40 mouse cellular contexts compared by ENCODE assay signal in the genomic region with DNA sequence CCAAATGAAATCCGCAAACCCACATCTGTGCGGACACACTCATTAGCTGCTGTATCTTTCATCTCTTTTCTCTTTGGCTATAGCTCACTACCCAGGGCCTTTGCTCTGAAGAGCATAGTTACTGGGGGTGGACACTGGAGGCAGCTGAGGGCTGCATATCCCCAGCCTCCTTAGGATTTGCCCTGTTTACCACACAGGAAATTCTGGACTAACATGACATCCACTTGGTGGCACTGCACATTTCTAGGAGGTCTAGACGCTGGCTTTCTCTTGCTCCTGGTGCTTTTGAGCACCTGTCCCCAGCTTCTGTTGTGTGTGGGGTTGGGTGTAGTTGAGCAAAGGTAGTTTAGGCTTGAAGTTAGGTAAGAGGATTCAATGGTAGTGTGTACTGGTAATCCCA. TPM values are rescaled to one million over a fixed set of nuclear protein-coding genes. Genes with fewer than 3 reads are reported as not detected.
DNase-seq lines count a peak whose midpoint lies in the region; ATAC-seq and TF ChIP-seq lines count a peak whose summit lies in the region.
"Had no signal": no experiment of that assay in that cellular context is flagged by ENCODE, and none has a peak within 500 bp of the region (broad histone marks: within the 10 kb centered on the region; RNA-seq: fewer than 3 reads in every experiment).

No protein-coding gene starts in this region.

- no peaks in the 10 kb centered on the region for H3K36me3 ChIP-seq in hindbrain, postnatal 0 days (ENCODE audit: insufficient read depth, low read length)
- peaks cover 19% of the 10 kb centered on the region for H3K36me3 ChIP-seq in hindbrain, embryonic 10.5 days
- peaks cover 9% of the 10 kb centered on the region; the same call in 1 of the 2 replicates for H3K36me3 ChIP-seq in lung, embryonic 14.5 days (ENCODE audit: insufficient read depth)
- H3K36me3 ChIP-seq: liver, embryonic 12.5 days; stomach, embryonic 15.5 days had no signal

- ATAC-seq in hindbrain, postnatal 0 days: no peak
- no peak for ATAC-seq in lung, embryonic 14.5 days (ENCODE audit: insufficient read depth)
- ATAC-seq: activated CD4-positive, CD25-positive, alpha-beta regulatory T cell, adult 4 months; liver, embryonic 12.5 days had no signal

- no peaks in the 10 kb centered on the region for H3K27me3 ChIP-seq in hindbrain, postnatal 0 days (ENCODE audit: insufficient read depth, low read length)
- H3K27me3 ChIP-seq in hindbrain, embryonic 10.5 days (ENCODE audit: insufficient read depth, poor library complexity, severe bottlenecking): no peaks in the 10 kb centered on the region
- H3K27me3 ChIP-seq in lung, embryonic 14.5 days (ENCODE audit: insufficient read depth, low read length): no peaks in the 10 kb centered on the region
- H3K27me3 ChIP-seq: embryonic facial prominence, embryonic 15.5 days; forebrain, embryonic 13.5 days; heart, embryonic 12.5 days; limb, embryonic 13.5 days; midbrain, embryonic 12.5 days; stomach, embryonic 15.5 days had no signal

- no peak overlapping the region for H3K4me3 ChIP-seq in hindbrain, postnatal 0 days (ENCODE audit: low read length)
- no peak overlapping the region for H3K4me3 ChIP-seq in hindbrain, embryonic 10.5 days
- H3K4me3 ChIP-seq in lung, embryonic 14.5 days (ENCODE audit: low read depth, low read length): no peak overlapping the region
- H3K4me3 ChIP-seq in cortical plate, adult 2 months (ENCODE audit: insufficient read depth, low read length): no peak overlapping the region
- H3K4me3 ChIP-seq: embryonic facial prominence, embryonic 15.5 days; forebrain, embryonic 13.5 days; gastrocnemius, adult 2 months; heart, adult 2 months; heart, embryonic 12.5 days; limb, embryonic 13.5 days; liver, embryonic 12.5 days; midbrain, embryonic 12.5 days; stomach, embryonic 15.5 days had no signal

- H3K27ac ChIP-seq in hindbrain, postnatal 0 days: no peak overlapping the region
- no peak overlapping the region for H3K27ac ChIP-seq in hindbrain, embryonic 10.5 days
- H3K27ac ChIP-seq in lung, embryonic 14.5 days (ENCODE audit: low read depth): no peak overlapping the region
- H3K27ac ChIP-seq in cortical plate, adult 2 months (ENCODE audit: insufficient read depth, low read length): no peak overlapping the region
- H3K27ac ChIP-seq: embryonic facial prominence, embryonic 10.5 days; embryonic facial prominence, embryonic 15.5 days; forebrain, embryonic 13.5 days; gastrocnemius, adult 2 months; heart, adult 2 months; limb, embryonic 13.5 days; liver, embryonic 12.5 days; midbrain, embryonic 12.5 days; stomach, embryonic 15.5 days had no signal

- no peaks in the 10 kb centered on the region for H3K4me1 ChIP-seq in hindbrain, postnatal 0 days (ENCODE audit: insufficient read depth, low read length)
- peaks cover 18% of the 10 kb centered on the region for H3K4me1 ChIP-seq in hindbrain, embryonic 10.5 days (replicated peaks)
- no peaks in the 10 kb centered on the region for H3K4me1 ChIP-seq in lung, embryonic 14.5 days (ENCODE audit: insufficient read depth)
- H3K4me1 ChIP-seq in cortical plate, adult 2 months (ENCODE audit: control insufficient read depth, insufficient read depth, low read length): no peaks in the 10 kb centered on the region
- H3K4me1 ChIP-seq: liver, embryonic 12.5 days; stomach, embryonic 15.5 days had no signal

- peak; percentile 39 for TF ChIP-seq CTCF in hindbrain, postnatal 0 days (IDR thresholded peaks at IDR 0.05; ENCODE audit: low read depth)
- peak; percentile 28; the same call in 1 of the 2 replicates for TF ChIP-seq CTCF in lung, embryonic 14.5 days (IDR thresholded peaks at IDR 0.05; ENCODE audit: low read depth)
- peak; percentile 17; the same call in 1 of the 2 replicates for TF ChIP-seq CTCF in cortical plate, adult 2 months (IDR thresholded peaks at IDR 0.05; ENCODE audit: extremely low read depth, insufficient read depth, low read length)

- H3K9me3 ChIP-seq in hindbrain, postnatal 0 days (ENCODE audit: low read length): no peaks in the 10 kb centered on the region
- no peaks in the 10 kb centered on the region for H3K9me3 ChIP-seq in hindbrain, embryonic 10.5 days
- H3K9me3 ChIP-seq in lung, embryonic 14.5 days (ENCODE audit: low read depth, low read length): no peaks in the 10 kb centered on the region
- H3K9me3 ChIP-seq: embryonic facial prominence, embryonic 10.5 days; embryonic facial prominence, embryonic 15.5 days; forebrain, embryonic 13.5 days; heart, embryonic 12.5 days; limb, embryonic 13.5 days; liver, embryonic 12.5 days; midbrain, embryonic 12.5 days; stomach, embryonic 15.5 days had no signal

- H3K9ac ChIP-seq in hindbrain, postnatal 0 days (replicated peaks; ENCODE audit: low read length): no peak overlapping the region
- no peak overlapping the region for H3K9ac ChIP-seq in lung, embryonic 14.5 days
- H3K9ac ChIP-seq: embryonic facial prominence, embryonic 15.5 days; forebrain, embryonic 13.5 days; heart, embryonic 12.5 days; limb, embryonic 13.5 days; liver, embryonic 12.5 days; midbrain, embryonic 12.5 days; stomach, embryonic 15.5 days had no signal

- DNase-seq in hindbrain, postnatal 0 days (ENCODE audit: low spot score): peak; percentile 31
- DNase-seq in hindbrain, embryonic 10.5 days (ENCODE audit: low spot score): no peak
- DNase-seq in lung, embryonic 14.5 days: no peak
- no peak for DNase-seq in lung, postnatal 36 days
- DNase-seq in 3T3-L1 (ENCODE audit: low read depth, low spot score): peak; percentile 60
- DNase-seq in natural killer cell, adult 2 months (ENCODE audit: low spot score in 2 of 2): no peak
- DNase-seq: adrenal gland, adult 8-10 months; B cell, adult 2 months; cerebellum, adult 2 months; cerebellum, postnatal 14 days; gastrocnemius, adult 2 months; heart, adult 2 months; heart, postnatal 10 days; kidney, postnatal 25 days; lung, adult 2 months; right cerebral cortex, postnatal 25 days; thymus, adult 2 months; thymus, postnatal 4 days had no signal

- TF ChIP-seq POLR2A in cortical plate, adult 2 months (IDR thresholded peaks at IDR 0.05; ENCODE audit: extremely low read depth, insufficient read depth, low read length): no peak

- 75% methylated on average over 3 of the region's 3 CpGs for WGBS in hindbrain, postnatal 0 days
- 77% methylated on average over 3 of the region's 3 CpGs for WGBS in hindbrain, embryonic 10.5 days
- WGBS in lung, embryonic 14.5 days: 59% methylated on average over 3 of the region's 3 CpGs

- H3K4me2 ChIP-seq in hindbrain, postnatal 0 days (ENCODE audit: low read depth, low read length): no peak overlapping the region
- H3K4me2 ChIP-seq in lung, embryonic 14.5 days: no peak overlapping the region
- H3K4me2 ChIP-seq: embryonic facial prominence, embryonic 15.5 days; forebrain, embryonic 13.5 days; heart, embryonic 12.5 days; limb, embryonic 13.5 days; liver, embryonic 12.5 days; midbrain, embryonic 12.5 days; stomach, embryonic 15.5 days had no signal

RNA-seq across cellular contexts. Expression of gene Gpx8, which starts 1.4 kb away (rescaled TPM):
- 10.2 and 19.7 TPM in 2 replicates for total RNA-seq in hindbrain, postnatal 0 days (2014; rRNA removed)
- polyA plus RNA-seq in hindbrain, postnatal 0 days (2015; fragmentation: Nextera tagmentation; extraction: Ambion mirVana): 60.4 and 67.0 TPM in 2 replicates
- 88.0 and 94.2 TPM in 2 replicates for polyA plus RNA-seq in hindbrain, embryonic 10.5 days (2016; fragmentation: Nextera tagmentation; extraction: Ambion mirVana)
- polyA plus RNA-seq in lung, embryonic 14.5 days (2014; fragmentation: Nextera tagmentation; extraction: Ambion mirVana): 159 and 170 TPM in 2 replicates
- 10.4 and 10.7 TPM in 2 replicates for polyA plus RNA-seq in cortical plate, adult 2 months (2012; rRNA removed)
- polyA plus RNA-seq: activated CD4-positive, CD25-positive, alpha-beta regulatory T cell, adult 4 months had no signal

RNA-seq across cellular contexts. Expression of gene Cdc20b, which starts 12.7 kb away (rescaled TPM):
- total RNA-seq in hindbrain, postnatal 0 days (2014; rRNA removed): 2.4 and 3.1 TPM in 2 replicates
- polyA plus RNA-seq in hindbrain, postnatal 0 days (2015; fragmentation: Nextera tagmentation; extraction: Ambion mirVana): 0.34 and 0.60 TPM in 2 replicates
- 1.7 and 1.9 TPM in 2 replicates for polyA plus RNA-seq in hindbrain, embryonic 10.5 days (2016; fragmentation: Nextera tagmentation; extraction: Ambion mirVana)
- polyA plus RNA-seq in lung, embryonic 14.5 days (2014; fragmentation: Nextera tagmentation; extraction: Ambion mirVana): 0.28 TPM in 1 of 2 replicates, not detected in the other
- 0.08 TPM in 1 of 2 replicates, not detected in the other for polyA plus RNA-seq in cortical plate, adult 2 months (2012; rRNA removed)
- total RNA-seq: adrenal gland, adult 8-10 months; adrenal gland, postnatal 4 days; gastrocnemius, adult 2 months; gastrocnemius, postnatal 4 days; heart, adult 2 months; layer of hippocampus, adult 18-20 months; left cerebral cortex, adult 8-10 months; left cerebral cortex, postnatal 36 days; megakaryocyte, adult 5-6 weeks had no signal
- polyA plus RNA-seq: cerebellum, adult 2 months; heart, embryonic 12.5 days; intestine, embryonic 16.5 days; kidney, embryonic 14.5 days; limb, embryonic 13.5 days; liver, embryonic 12.5 days; stomach, embryonic 15.5 days had no signal

RNA-seq across cellular contexts. Expression of gene Gzma, which starts 53.1 kb away (rescaled TPM):
- not detected in 2 replicates for total RNA-seq in hindbrain, postnatal 0 days (2014; rRNA removed)
- not detected in 2 replicates for polyA plus RNA-seq in hindbrain, postnatal 0 days (2015; fragmentation: Nextera tagmentation; extraction: Ambion mirVana)
- not detected in 2 replicates for polyA plus RNA-seq in hindbrain, embryonic 10.5 days (2016; fragmentation: Nextera tagmentation; extraction: Ambion mirVana)
- not detected in 2 replicates for polyA plus RNA-seq in lung, embryonic 14.5 days (2014; fragmentation: Nextera tagmentation; extraction: Ambion mirVana)
- polyA plus RNA-seq in cortical plate, adult 2 months (2012; rRNA removed): 0.13 and 0.51 TPM in 2 replicates
- total RNA-seq: ES-E14; gastrocnemius, adult 2 months; gastrocnemius, postnatal 4 days; layer of hippocampus, adult 18-20 months; layer of hippocampus, postnatal 25 days; left cerebral cortex, adult 8-10 months; left cerebral cortex, postnatal 36 days had no signal
- polyA plus RNA-seq: embryonic facial prominence, embryonic 10.5 days; embryonic facial prominence, embryonic 15.5 days; forebrain, embryonic 13.5 days; heart, embryonic 12.5 days; hindbrain, embryonic 11.5 days; kidney, embryonic 14.5 days; limb, embryonic 13.5 days; liver, embryonic 12.5 days; midbrain, embryonic 12.5 days; neural tube, embryonic 14.5 days had no signal

RNA-seq across cellular contexts. Expression of gene Mcidas, which starts 54.0 kb away (rescaled TPM):
- 0.73 and 2.4 TPM in 2 replicates for total RNA-seq in hindbrain, postnatal 0 days (2014; rRNA removed)
- 0.88 and 0.95 TPM in 2 replicates for polyA plus RNA-seq in hindbrain, postnatal 0 days (2015; fragmentation: Nextera tagmentation; extraction: Ambion mirVana)
- 2.9 and 3.6 TPM in 2 replicates for polyA plus RNA-seq in hindbrain, embryonic 10.5 days (2016; fragmentation: Nextera tagmentation; extraction: Ambion mirVana)
- polyA plus RNA-seq in lung, embryonic 14.5 days (2014; fragmentation: Nextera tagmentation; extraction: Ambion mirVana): 1.1 and 2.2 TPM in 2 replicates
- polyA plus RNA-seq in cortical plate, adult 2 months (2012; rRNA removed): 0.10 and 0.13 TPM in 2 replicates
- total RNA-seq: adrenal gland, postnatal 4 days; ES-E14; gastrocnemius, adult 2 months; gastrocnemius, postnatal 4 days; heart, adult 2 months; heart, postnatal 10 days; megakaryocyte, adult 5-6 weeks had no signal
- polyA plus RNA-seq: heart, embryonic 12.5 days; kidney, embryonic 14.5 days; limb, embryonic 13.5 days; liver, embryonic 12.5 days had no signal

Comparison
In these comparisons a context has a peak if more than half of its experiments do, and no peak if none do; other contexts are left out.
1. DNase-seq: peak in hindbrain, postnatal 0 days (single experiment) and 3T3-L1 (single experiment); none in hindbrain, embryonic 10.5 days (single experiment), lung, embryonic 14.5 days (single experiment), lung, postnatal 36 days (single experiment) and natural killer cell, adult 2 months (0 of 2).
2. Peak in every context shown above with its lines, with median percentiles within 50 percentile points of each other: CTCF ChIP-seq.